Mouse (Mus musculus) cerebellum, adult 2 months (tissue): ENCODE measurements at regions not wholly inside any gene's neighbourhood (a gene's known extent, or its start where the extent isn't known, plus 50 kb on each side); places are given as distances from the start of the nearest gene placed in this dataset.
A peak's percentile ranks its signal among the peaks of the same experiment; 100 is the strongest.

Source experiments
- DNase-seq, 2 experiments: peaks; one replicate each; pipeline ENCODE4 v3.0.0; 2021
- H3K27ac ChIP-seq: fragments of 200-500 bp; 2 replicates; pipeline ENCODE4 v1.5.1; 2012; ENCODE audit warnings: low read length, control low read depth, inconsistent platforms; ENCODE audit not compliant: insufficient read depth
- H3K27me3 ChIP-seq: fragments of 200-500 bp; 2 replicates; pipeline ENCODE4 v1.6.1; 2012; ENCODE audit warnings: inconsistent platforms, mild to moderate bottlenecking, low read length, moderate library complexity; ENCODE audit not compliant: control insufficient read depth, insufficient read depth
- H3K4me1 ChIP-seq: fragments of 200-500 bp; 2 replicates; pipeline ENCODE4 v1.6.1; 2011; ENCODE audit warnings: low read length; ENCODE audit not compliant: control insufficient read depth, insufficient read depth
- H3K4me3 ChIP-seq: fragments of 200-500 bp; replicated peaks from 2 replicates; pipeline ENCODE3; 2011; ENCODE audit warnings: mild to moderate bottlenecking, low read depth, low read length, control low read depth; ENCODE audit not compliant: insufficient read depth
- CTCF ChIP-seq: fragments of 200-500 bp; IDR thresholded peaks from 2 replicates; pipeline ENCODE4 v1.5.1; 2011; ENCODE audit warnings: low read depth, mild to moderate bottlenecking, control low read depth, low read length, moderate library complexity, borderline replicate concordance; ENCODE audit not compliant: insufficient read depth
- POLR2A ChIP-seq: fragments of 200-500 bp; IDR thresholded peaks from 2 replicates; pipeline ENCODE4 v1.6.1; 2011; ENCODE audit warnings: low read length, control low read depth, borderline replicate concordance; ENCODE audit not compliant: insufficient read depth
- WGBS: fragments of 180-500 bp; shearing (Covaris S2); methylation state at CpG from one replicate; pipeline ENCODE4 v1.1.7; 2018; 5-methylcytosine and 5-hydroxymethylcytosine counted together

DNA sequence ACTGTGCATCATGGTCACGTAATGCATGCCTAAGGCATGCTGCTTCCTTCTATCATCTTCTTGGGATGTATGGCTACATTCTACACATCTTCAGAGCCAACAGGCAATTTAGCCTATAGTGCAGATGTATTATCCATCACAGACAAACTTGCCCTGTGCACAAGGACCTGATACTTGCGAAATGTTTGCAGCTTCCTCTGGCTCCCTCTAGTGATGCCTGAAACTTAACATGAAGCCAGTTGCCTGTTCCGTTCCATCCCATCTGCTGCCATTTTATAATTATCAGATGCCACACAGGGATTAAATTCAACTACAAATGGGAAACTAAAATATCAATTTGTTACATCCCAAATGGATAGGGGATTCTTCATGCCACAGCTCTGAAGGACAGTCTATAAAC lies 222.5 kb upstream of the Mctp2 start:
- no peak for DNase-seq
- H3K27me3 ChIP-seq, result no peaks in the 10 kb centered on the region
- H3K27ac ChIP-seq, result no peak overlapping the region

GRCm38 (mm10) chr7:72538288-72538687 lies 231.9 kb upstream of the Mctp2 start:
- TF ChIP-seq POLR2A (no peak), CTCF (no peak)
- no peak overlapping the region for H3K27ac ChIP-seq
- DNase-seq, result no peak
- H3K4me1 ChIP-seq, result no peaks in the 10 kb centered on the region
- H3K4me3 ChIP-seq, result no peak overlapping the region
- no peaks in the 10 kb centered on the region for H3K27me3 ChIP-seq
- WGBS, result 53% methylated on average over 6 of the region's 6 CpGs

More for the DNA sequence above, 222.5 kb upstream of the Mctp2 start:
- 85% methylated on average over 3 of the region's 3 CpGs for WGBS
- Histone ChIP-seq H3K4me3 (no peak overlapping the region), H3K4me1 (no peaks in the 10 kb centered on the region)
- TF ChIP-seq POLR2A, result no peak
- no peak for TF ChIP-seq CTCF

GRCm38 (mm10) chr7:72539915-72540314 lies 233.5 kb upstream of the Mctp2 start:
- TF ChIP-seq CTCF (no peak), POLR2A (no peak)
- DNase-seq, result no peak
- H3K27me3 ChIP-seq, result no peaks in the 10 kb centered on the region

GRCm38 (mm10) chr7:72541521-72542478 lies 235.4 kb upstream of the Mctp2 start:
- Histone ChIP-seq H3K27me3 (no peaks in the 10 kb centered on the region), H3K27ac (no peak overlapping the region), H3K4me3 (no peak overlapping the region), H3K4me1 (no peaks in the 10 kb centered on the region)
- no peak for DNase-seq
- 60% methylated on average over 14 of the region's 14 CpGs for WGBS
- TF ChIP-seq POLR2A (no peak), CTCF (no peak)

More at GRCm38 (mm10) chr7:72539915-72540314, 233.5 kb upstream of the Mctp2 start:
- H3K4me3 ChIP-seq, result no peak overlapping the region
- H3K27ac ChIP-seq, result no peak overlapping the region
- H3K4me1 ChIP-seq, result no peaks in the 10 kb centered on the region

DNA sequence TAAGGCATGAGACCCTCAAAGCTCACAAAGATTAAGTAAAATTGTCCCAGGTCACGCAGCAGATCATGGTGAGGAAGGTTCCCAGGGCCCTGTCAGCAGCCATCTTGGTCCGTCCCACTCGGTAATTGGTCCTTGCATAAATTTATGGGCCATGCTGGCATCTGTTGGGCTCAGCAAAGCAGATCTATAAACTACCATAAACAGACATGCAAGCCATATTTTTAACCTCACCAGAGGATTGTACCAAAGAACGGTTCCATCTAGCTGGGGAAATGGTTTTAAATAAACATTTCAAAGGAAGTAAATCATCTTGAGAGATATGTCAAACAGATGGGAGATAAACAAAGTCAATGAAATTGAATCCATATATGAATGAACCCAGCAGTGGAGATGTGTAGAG lies 237.1 kb upstream of the Mctp2 start:
- no peaks in the 10 kb centered on the region for H3K27me3 ChIP-seq
- H3K4me3 ChIP-seq, result no peak overlapping the region
- H3K4me1 ChIP-seq, result no peaks in the 10 kb centered on the region
- TF ChIP-seq POLR2A (no peak), CTCF (no peak)
- WGBS, result 96% methylated on average over 4 of the region's 4 CpGs
- no peak for DNase-seq
- H3K27ac ChIP-seq, result no peak overlapping the region

DNA sequence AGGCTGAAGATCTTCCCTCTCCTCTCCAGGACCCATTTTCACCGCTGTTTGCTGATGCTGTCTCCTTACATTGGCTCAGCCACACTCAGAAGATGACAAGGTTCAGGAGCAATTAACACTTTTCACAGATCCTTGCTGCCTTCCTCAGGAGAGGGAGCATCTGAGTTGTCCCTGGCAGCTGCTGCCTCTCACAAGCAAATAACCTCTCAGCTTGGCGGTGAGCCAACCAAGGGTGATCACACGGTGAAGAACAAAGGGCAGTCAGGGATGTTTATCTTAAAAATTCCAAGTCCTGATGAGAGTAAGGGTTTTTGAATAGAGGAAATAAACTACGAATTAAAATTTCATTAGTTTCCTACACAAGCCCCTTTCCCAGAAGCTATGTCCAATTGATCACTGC lies 237.5 kb upstream of the Mctp2 start:
- TF ChIP-seq CTCF, result no peak
- TF ChIP-seq POLR2A, result no peak
- H3K27ac ChIP-seq, result no peak overlapping the region
- no peaks in the 10 kb centered on the region for H3K4me1 ChIP-seq
- 30% methylated on average over 4 of the region's 4 CpGs for WGBS
- peak; percentile 24 to 25 for DNase-seq
- no peaks in the 10 kb centered on the region for H3K27me3 ChIP-seq
- H3K4me3 ChIP-seq, result no peak overlapping the region

GRCm38 (mm10) chr7:72567378-72567777 lies 261.0 kb upstream of the Mctp2 start:
- no peak for DNase-seq
- Histone ChIP-seq H3K4me3 (no peak overlapping the region), H3K4me1 (no peaks in the 10 kb centered on the region), H3K27me3 (no peaks in the 10 kb centered on the region), H3K27ac (no peak overlapping the region)
- TF ChIP-seq CTCF, result no peak
- no peak for TF ChIP-seq POLR2A

DNA sequence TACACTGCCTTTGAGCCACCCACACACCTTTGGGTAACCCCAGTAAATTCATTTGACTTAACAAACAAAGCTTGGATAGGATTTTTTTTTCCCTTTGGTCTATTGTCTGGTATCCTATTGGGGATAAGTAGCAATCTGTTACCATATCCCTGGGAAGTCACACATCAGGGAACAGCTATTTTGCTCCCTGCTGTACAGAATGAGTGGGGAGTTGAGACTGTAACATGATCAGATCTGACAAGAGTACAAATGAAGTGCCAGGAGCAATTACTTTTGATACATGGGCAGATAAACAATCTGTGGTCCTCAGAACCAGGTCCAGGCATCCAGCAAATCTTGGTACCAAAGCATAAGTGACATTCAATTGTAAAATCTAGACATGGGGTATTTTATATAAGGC lies 262.8 kb upstream of the Mctp2 start:
- H3K4me1 ChIP-seq, result no peaks in the 10 kb centered on the region
- H3K4me3 ChIP-seq, result no peak overlapping the region
- peak in 1 of 2 experiments; percentile 20 for DNase-seq
- H3K27ac ChIP-seq, result no peak overlapping the region
- H3K27me3 ChIP-seq, result no peaks in the 10 kb centered on the region
- TF ChIP-seq CTCF, result no peak
- no peak for TF ChIP-seq POLR2A
